Mouse (Mus musculus) induced T-regulatory cell, adult 2 months (primary cell): Measurements from ENCODE around the gene Abcc2.

Source experiments
- DNase-seq: peaks from one replicate; pipeline ENCODE4 v3.0.0-alpha.2; 2012; ENCODE audit warnings: low read depth

Abcc2 gene

DNA sequence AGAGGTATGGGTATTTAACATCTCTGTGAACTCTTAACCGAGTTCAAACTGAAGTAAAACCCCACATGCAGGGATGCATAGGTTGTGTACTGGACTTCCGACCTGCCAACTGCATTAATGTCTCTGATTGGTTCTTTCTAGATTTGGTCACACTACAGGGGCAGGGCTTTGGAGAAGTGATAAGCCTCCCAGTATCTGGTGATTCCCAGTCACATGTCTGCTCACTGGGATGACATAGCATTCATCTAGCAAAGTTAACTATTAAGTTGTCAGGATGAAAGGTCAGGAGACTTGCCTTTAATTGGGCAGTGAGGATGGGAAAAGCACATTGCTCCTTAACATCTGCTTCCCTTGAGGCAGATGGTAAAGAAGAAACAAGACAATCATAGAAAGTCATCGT, at the start of gene Abcc2:
Gene Abcc2, plus strand, starts transcription at position 213 of the 400 bp plus-strand sequence.
- DNase-seq = no peak

DNA sequence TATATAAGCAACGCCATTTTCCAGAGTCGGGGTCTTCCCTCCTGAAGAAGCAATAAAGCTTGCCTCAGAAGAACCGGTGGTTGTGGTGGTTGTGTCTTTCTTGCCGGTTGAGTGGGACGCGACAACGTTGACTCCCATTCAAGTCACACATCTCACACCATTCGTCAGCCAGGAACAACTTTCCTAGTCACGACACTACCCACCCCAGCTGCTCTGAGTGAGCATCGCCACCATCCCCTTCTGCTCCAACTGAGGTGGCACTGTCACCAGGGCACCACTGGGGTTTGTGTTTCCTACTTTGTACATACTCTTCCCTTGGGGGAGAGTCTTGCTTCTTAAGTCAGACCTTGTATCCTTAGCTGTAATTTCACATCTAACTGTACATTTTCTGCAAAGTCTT, 43.6 kb upstream of the Abcc2 start:
- no peak for DNase-seq

DNA sequence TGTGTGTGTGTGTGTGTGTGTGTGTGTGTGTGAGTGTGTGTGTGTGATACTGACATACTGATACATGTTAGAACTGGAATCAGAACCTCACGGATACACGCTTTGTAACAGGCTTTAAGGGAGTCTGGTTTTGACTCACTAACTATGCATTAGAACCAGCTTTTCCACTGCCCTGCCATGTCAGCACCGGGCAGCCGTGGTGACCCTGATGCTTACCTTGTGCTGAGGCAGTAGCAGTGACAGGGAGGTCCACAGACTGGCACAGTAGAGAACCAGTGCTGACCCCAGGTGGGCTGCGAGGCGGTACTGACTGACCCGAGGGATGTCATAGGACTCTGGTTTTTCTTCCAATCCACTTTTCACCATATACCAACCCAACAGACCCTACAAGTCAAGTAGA, 38.6 kb upstream of the Abcc2 start:
- DNase-seq = no peak

DNA sequence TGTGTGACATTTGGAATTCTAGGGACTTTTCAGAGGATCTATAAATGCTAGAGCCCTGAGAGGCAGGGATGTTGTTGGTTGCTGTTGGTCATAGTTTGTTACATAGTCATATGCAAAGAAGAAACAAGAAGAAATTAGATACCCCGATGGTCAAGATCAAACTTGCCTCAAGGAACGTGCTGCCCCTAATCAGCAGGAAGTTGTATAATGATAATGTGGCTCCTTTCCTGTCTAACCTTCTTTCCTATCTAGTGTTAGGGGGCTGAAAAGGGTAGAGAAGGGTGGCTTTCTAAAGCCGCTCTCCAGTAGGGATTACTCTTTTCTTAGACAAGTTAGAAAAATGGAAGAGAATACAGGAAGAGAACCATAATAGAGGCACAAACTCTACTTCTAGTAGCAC, 36.3 kb upstream of the Abcc2 start:
- DNase-seq = no peak

DNA sequence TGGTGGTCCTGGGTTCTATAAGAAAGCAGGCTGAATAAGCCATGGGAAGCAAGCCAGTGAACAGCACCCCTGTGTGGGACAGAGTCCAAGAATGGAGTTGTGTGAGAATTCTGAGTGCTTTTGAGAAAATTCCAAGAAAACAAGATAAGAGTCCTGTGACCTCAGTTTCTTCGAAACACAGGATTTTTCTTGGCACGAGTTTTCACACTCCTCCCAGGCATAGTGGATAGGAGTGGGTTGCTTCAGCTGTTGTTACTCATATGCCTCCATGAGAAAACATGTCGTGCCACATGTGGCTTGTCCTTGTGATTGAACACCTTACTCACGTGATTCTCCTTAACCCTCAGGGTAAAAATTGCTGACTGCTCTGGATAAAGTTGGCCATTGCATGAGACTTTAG, 34.1 kb upstream of the Abcc2 start:
- DNase-seq = no peak

DNA sequence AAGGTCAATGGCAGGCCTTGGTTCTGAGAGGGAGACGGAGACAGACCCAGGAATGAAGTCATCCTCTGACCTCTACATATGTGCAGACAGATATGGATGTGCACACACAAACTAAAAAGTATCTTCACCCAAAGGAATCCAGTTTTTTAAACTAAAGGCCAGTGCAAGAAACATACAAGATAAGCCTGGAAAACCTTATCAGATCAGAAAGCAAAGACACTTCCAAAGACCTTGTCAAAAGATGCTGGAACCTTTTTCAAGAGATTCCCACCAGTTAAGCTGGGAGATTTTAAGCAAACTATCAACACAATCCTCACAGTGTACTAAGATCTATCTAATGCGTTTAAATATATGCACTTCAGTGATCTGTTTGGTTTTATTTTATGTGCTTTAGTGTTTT, 32.0 kb upstream of the Abcc2 start:
- DNase-seq = no peak

DNA sequence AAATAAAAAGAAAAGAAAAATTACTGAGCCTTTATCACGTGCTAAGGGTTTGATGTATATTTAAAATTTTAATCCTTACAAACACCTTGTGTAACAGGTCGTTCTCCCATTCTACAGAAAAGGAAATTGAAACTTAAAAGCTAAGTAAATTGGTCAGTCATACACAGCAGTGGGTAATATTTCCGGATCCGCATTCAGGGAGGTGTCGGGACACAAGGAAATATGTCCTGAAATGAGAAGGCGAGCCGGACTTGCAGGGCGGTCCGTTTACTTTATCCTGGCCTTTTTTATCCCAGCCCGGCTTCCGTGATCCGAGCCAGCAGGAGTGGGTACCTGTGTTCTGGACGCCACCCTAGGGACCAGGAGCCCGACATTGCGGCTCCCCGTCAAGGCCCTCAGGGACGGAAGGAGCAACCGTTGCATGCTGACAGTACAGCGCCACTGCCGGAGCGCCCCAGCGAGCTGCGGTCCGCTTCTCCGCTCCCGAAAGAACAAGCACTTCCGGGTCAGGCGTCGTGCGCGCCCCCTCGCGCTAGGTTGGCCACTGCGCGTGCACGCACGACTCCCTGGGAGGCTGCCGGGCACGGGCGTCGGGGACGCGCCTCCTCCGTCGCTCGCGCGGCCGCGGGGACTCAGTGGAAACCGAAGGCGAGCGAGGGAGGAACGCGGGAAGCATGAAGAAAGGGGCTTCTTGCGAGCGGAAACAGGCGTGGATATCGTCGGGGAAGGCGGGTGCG, 29.3 kb upstream of the Abcc2 start, which contains the start of the genes Cutc and Cox15:
Gene Cutc, plus strand, starts transcription at position 508 of the 737 bp plus-strand sequence.
Gene Cox15, minus strand, starts transcription at position 512 of the 737 bp plus-strand sequence.
- peak; percentile 97 for DNase-seq

DNA sequence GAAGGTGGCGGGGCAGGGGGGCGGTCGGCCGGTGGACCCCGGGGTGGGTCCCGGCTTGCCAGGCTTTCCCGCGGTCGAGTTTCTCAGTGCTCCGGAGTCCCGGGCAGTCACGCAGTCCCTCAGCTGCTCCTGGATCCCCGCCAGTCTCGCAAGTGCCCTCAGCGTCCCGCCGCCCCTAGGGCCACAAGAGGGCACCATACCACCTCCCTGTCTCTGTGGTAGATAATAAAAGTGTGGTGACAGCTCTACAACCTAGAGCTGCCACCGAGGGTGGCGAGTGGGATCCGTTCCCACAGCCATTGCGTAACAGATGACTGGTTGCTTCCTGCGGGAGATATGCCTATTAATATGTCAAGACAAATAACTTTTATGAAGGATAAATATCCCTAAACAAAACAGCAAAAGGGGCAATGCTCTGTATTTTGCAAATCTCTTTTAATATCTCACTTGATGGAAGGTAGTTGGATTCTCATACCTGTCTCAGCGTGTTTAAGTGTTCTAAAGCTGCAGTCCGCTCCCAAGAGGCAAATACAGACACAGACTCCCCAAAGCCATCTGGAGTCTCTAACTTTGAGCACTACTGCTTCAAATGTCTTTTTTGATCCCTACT, 28.7 kb upstream of the Abcc2 start:
- DNase-seq = peak; percentile 90

DNA sequence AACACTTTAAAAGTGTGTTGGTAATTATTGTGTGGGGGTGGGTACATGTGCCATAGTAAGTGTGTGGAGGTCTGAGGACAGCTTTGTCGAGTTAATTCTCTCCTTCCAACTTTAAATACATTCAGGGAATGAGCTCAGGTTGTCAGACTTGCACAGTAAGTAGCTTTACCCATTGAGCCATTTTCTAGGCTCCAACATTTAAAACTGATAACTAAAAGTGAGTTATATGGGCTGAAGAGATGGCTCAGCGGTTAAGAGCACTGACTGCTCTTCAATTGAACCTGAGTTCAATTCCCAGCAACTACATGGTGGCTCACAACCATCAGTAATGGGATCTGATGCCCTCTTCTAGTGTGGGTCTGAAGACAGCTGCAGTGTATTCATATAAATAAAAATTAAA, 27.8 kb upstream of the Abcc2 start:
- DNase-seq = no peak

DNA sequence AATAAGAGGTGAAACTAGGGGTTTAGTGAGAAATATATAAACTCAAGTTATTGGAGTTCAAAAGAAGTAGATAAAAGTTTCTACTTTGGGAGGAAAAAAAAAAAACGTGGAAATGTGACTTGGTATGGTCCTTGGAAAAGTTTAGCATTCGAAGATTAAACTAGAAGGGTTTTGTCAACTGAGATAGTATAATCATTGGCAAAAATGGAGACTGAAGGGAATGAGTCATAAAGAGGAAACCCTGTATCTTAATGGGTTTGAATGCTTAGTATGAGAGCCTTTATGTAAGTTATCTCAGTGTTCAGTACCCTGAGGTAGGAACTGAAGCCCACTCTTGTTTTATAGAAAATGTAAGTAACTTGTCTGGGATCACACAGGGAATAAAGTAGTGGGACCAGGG, 27.1 kb upstream of the Abcc2 start:
- no peak for DNase-seq

DNA sequence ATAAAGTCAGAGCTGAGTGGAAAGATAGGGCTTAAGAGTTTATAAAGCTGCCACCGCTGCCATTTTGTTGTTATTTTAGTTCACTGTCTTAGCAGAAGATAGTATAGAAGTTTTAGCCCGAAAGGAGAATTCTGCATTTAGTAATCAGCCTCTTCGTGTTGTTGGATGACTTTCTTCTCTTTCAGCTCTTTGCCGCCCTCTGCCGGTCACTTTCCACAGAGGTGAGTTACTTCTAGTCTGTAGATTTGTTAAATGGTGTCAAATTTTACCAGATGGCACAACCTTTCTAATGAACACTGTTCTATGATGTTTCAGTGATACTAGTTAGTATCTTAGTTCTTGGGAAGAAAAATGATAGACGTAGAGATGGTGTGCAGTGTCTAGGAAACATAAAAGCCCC, 21.5 kb upstream of the Abcc2 start:
- peak; percentile 91 for DNase-seq

DNA sequence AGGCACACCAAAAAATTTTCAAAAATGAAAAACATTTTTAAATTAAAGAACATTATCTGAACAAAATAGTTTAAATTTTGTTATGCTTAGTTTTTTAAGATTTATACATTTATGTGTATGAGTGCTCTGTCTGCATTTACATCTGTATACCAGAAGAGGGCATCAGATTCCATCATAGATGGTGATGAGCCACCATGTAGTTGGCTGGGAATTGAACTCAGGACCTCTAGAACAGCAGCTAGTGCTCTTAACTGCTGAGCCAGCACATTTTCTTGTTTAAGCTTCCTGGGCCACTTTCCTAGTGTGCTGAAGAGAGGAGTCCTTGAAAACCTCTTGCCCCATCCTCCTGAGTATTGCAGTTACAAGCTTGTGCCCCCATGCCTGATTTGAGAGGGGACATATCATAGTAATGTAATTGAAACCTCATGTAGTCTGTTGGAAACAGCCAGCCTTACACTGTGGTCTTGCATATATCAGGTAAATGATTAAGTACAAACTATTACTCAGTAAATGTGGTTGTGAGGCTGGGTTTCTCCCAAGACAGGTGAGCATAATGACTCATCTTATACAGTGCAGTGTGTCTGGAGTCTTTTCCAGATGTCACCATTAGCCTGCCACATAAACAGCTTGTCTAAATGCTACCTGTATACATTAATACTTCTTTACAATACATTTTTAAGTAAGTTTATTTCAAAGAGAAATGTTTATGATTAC, 20.3 kb upstream of the Abcc2 start:
- no peak for DNase-seq

DNA sequence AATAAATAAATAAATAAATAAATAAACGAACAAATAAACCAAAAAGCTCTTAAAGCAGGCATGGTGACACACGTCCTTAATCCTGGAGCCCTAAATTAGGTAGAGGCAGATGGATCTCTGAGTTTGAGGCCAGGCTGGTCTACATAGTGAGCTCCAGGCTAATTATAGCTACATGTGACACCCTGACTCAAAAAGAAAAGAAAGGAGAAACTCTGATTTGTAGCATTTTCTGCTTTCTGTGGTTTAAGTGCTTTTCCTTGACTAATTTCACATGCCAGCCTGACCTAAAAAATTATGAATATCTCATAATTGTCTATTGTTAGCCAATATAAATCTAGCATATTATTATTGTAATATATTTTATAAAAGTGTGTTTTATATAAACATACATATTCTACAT, 19.6 kb upstream of the Abcc2 start:
- no peak for DNase-seq

DNA sequence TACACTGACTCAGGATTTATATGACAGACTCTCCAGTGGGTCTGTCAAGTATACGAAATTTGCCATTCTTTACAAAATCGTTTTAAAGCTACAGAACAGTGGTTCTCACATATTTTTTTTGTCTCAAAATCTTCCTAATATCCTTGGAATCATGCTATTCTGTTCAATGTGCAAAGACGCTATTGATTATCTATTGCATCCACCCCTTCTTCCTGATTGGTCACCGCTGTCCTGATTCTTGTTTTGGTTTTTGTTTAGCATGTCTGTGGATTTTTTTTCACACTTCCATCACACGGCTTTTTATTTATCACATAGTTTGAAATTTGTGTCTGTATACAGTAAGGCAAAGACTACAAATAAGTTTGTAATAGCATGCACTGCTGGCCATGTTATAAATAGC, 15.5 kb upstream of the Abcc2 start:
- no peak for DNase-seq

DNA sequence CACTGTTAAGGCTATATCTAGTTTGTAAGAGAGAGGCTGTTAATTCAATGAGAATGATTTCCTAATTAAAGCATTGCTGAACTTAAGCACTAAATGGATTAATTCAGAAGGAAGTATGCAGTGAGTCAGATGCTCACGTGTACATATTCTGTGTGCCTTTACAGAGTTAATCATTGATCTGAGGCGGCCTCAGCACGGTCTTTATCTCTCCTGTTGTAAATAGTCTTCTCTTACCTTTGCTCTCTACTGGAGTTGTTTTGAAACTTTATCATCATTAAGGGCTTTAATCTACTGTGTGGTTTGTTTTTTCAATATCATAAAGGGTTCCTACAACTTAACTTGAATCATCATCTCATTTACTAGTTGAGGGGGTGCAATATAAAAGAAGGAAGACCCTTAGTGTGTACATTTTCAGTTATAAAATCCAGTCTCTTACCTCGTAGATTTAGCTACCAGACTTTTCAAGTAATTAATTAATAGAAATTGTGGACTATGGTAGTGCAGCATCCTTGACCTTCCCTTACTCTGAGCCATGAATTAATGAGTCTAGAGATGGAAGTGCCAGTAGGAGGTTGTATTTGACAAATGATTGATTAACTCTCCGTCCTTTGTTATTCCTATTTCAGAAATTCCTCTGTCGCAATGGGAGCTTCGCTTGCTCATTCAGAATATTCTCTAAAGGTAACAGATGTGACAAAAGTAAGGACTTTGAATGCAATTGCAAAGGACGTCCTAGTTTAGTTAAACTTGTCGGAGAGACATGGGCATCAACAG, 14.3 kb upstream of the Abcc2 start:
- DNase-seq = no peak

DNA sequence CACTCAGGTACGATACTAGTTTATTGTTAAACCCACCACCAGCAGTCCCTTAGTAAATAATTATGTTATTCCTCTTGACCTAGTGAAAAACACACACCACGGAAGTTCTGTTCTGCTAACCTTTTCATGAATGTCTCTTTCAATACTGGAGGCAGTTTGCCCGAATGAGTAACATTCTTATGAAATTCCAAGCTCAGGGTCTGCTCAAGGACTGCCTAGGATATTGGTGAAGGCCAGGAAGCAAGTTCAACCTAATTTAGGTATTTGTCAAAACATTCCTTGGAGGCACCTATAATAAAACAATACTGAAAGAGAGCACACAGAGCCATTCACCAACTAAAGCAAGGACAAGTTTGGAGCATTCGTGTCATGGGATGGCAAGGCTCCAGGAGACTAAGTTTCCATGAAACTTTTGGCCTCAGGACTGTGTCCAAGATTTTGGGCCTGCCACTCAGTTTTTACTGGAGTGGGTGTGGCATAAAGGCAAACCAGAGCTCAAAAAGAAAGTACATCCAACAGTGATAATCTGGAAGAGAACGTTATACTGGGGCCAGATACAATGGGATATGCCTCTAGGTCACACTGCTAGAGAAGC, 12.5 kb upstream of the Abcc2 start:
- DNase-seq = no peak

DNA sequence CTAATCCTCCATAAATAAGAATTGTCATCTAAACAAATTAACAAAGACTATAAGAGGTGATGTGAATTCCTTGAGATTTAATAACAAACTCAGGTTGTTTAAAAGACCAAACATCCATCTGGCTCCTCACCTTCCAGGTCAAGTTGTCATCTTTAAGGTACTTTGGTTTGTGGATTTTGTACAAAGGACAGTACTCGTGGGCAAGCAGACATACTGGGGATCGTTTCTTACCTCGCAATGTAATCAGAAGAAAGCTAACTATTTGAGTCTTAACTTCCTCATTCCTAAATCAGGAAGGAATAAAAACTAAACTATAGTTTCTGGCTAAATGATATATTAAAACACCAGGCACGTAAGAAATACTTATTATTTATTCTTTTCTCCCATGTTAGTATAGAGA, 11.4 kb upstream of the Abcc2 start:
- no peak for DNase-seq

DNA sequence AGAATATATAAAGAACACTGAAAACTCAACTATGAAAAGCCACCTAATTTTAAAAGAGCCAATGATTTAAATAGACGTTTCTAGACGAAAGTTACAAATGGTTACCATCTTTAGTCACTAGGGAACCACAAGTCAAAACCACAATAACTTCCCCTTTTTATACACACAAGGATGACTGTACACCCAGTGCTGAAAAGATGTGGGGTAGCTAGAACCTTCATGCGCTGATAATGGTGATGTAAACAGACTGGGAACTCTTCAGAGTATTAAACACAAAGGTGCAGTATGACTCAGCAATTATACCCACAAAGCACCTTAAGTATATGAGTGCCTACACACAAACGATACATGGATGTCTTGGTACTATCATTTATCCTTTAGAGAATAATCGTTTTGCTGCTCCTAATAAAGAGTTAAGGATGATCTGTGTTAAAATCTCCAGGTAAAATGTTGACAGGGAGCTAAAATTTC, 10.5 kb upstream of the Abcc2 start:
- DNase-seq = peak; percentile 71

DNA sequence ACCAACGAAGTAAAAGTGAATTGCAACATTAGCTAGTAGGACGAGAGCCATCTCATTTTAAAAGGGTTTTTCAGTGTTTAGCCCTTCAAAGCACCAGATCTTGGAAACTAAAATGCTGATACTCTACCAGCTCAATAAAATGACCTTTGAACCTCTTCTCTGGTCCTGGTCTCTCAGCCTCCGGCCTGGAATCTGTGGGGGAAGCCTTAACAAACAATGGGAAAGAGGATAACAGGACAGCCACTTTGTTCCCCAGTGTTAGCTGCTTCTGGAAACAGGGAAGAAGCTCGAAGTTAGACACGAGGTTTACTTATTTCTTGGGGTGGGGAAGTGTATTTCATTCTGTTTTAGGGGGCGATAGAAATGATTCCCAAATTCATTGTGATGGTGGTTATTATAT, 9.7 kb upstream of the Abcc2 start:
- DNase-seq = no peak

DNA sequence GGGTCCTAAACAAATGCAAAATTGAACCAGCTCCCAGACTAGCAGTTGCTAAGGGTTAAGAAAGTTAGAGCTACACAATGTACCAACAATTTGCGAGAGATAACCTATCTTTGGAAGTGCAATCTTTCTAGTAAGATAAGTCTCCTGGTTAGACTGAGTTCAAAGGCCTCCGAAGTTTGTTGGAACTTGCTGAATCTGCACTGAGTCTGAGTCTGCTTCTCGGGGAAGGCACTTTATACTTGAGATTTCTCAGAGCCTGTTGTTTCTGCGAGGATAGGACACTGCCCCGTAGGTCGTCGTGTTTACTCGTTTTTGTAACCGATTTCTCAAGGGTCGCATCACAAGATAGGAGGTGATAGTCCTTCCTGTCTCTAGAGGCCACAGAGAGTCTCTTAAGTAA, 6.6 kb upstream of the Abcc2 start:
- no peak for DNase-seq

DNA sequence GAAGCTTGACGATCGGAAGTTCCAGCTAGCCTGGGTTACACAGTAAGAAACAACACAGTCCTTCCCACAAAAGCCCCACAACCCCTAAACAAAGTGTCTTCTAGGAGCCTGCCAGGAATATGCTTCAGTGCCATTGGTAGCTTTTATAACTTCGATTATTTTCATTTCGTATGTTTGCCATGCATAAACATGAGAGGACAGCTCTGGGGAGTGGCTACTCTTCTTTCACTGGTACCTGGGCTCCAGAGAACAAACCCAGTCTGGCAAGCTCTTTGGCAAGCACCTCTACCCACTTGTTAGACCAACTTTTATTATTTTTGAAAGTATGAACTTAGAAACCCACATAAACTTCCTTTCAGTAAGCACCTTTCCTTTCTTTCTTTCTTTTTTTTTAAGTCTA, 5.4 kb upstream of the Abcc2 start:
- no peak for DNase-seq

DNA sequence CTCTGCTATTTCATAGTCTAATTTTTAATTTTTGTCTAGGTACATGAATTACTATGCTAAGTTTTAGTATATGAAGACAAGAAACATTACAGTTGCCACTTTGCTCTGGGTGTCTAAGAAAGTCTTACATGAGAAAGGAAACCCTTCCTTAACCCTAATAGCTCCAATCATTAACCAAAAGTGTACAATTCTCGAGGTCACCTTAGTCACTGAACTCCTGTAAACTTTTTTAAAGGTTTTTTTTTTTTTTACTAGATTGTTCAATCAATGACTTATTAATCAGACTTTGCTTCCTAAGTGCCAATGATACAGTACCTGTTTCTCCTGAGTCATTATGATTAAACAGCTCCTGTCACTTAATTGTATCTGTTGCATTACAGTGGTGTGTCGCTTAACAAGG, 4.7 kb upstream of the Abcc2 start:
- DNase-seq = no peak
